Mouse (Mus musculus) G1E (cell line): ENCODE measurements around the gene Krt35. TPM values are rescaled to one million over a fixed set of nuclear protein-coding genes. Genes with fewer than 3 reads are reported as not detected.

Source experiments
- ATAC-seq: 2 replicates; pipeline ENCODE4 v1.8.0; 2016; ENCODE audit warnings: mild to moderate bottlenecking; ENCODE audit not compliant: insufficient number of reproducible peaks, poor library complexity, low FRiP score, severe bottlenecking; ENCODE audit errors: extremely low read depth
- DNase-seq: peaks from one replicate; pipeline ENCODE4 v3.0.0; 2012; ENCODE audit warnings: low spot score
- H3K27me3 ChIP-seq: 2 replicates; pipeline ENCODE4 v1.6.1; 2012; ENCODE audit warnings: mild to moderate bottlenecking, low read length, inconsistent platforms; ENCODE audit not compliant: insufficient read depth
- H3K36me3 ChIP-seq: replicated peaks from 2 replicates; pipeline ENCODE3; 2012; ENCODE audit warnings: mild to moderate bottlenecking, inconsistent platforms
- H3K4me1 ChIP-seq: 2 replicates; pipeline ENCODE4 v1.6.1; 2012; ENCODE audit warnings: low read depth, low read length, inconsistent platforms, mixed read lengths; ENCODE audit not compliant: insufficient read depth
- H3K4me3 ChIP-seq: 2 replicates; pipeline ENCODE4 v1.5.1; 2012; ENCODE audit warnings: low read depth, mild to moderate bottlenecking, inconsistent platforms, low read length, moderate library complexity, mixed read lengths
- H3K9me3 ChIP-seq: replicated peaks from 2 replicates; pipeline ENCODE4 v1.6.1; 2012; ENCODE audit warnings: inconsistent platforms
- CTCF ChIP-seq: IDR thresholded peaks from 2 replicates; pipeline ENCODE4 v1.5.1; 2012; ENCODE audit warnings: low read depth, low read length, inconsistent platforms, mixed read lengths
- GATA1 ChIP-seq: IDR thresholded peaks from 2 replicates; pipeline ENCODE4 v1.6.1; 2012; ENCODE audit warnings: borderline replicate concordance, low read length, inconsistent platforms, mixed read lengths
- GATA2 ChIP-seq: IDR thresholded peaks from 2 replicates; pipeline ENCODE4 v1.6.1; 2012; ENCODE audit warnings: low read depth, low read length, inconsistent platforms, borderline replicate concordance
- POLR2AphosphoS5 ChIP-seq: IDR thresholded peaks from 2 replicates; pipeline ENCODE4 v1.6.1; 2012; ENCODE audit warnings: low read depth, low read length, inconsistent platforms; ENCODE audit not compliant: insufficient replicate concordance
- TAL1 ChIP-seq: conservative IDR thresholded peaks from 2 replicates; pipeline ENCODE4 v1.6.1; 2012; ENCODE audit warnings: low read depth, low read length, inconsistent platforms, mixed read lengths
- polyA plus RNA-seq: library from polyadenylated mRNA; stranded (reverse); fragments of >175 nt; gene quantifications from 2 replicates; pipeline ENCODE4 v1.2.3, GENCODE M21; 2012
- total RNA-seq, 2 experiments: library from RNA; stranded (forward) in 1 of 2; stranded (reverse) in 1 of 2; fragments of 200-1000 nt in 1 of 2; fragments of >200 nt in 1 of 2; fragmentation: Nextera tagmentation in 1 of 2; gene quantifications; 2 replicates each; pipeline ENCODE4 v1.2.3; 2014 to 2017

Gene Krt35
- total and polyA plus RNA-seq, 3 experiments = not detected

- H3K27me3 ChIP-seq = no peaks in the 10 kb centered on the region
- TF ChIP-seq TAL1 (no peak), GATA1 (no peak)
- no peak within 1 kb of the TSS for H3K4me3 ChIP-seq
- peaks cover 78% of the 10 kb centered on the region for H3K9me3 ChIP-seq
- no peaks in the 10 kb centered on the region for H3K36me3 ChIP-seq
- ATAC-seq (no peak), DNase-seq (no peak)
- H3K4me1 ChIP-seq = no peaks in the 10 kb centered on the region
Observed at GRCm38 (mm10) chr11:100105576-100106122, 9.6 kb upstream of the Krt35 start, which contains the start of gene Krt36. Gene Krt36, minus strand, starts transcription at chr11:100105626.

- H3K9me3 ChIP-seq = peaks cover 82% of the 10 kb centered on the region
- no peaks in the 10 kb centered on the region for H3K36me3 ChIP-seq
- H3K4me3 ChIP-seq = no peak overlapping the region
- no peaks in the 10 kb centered on the region for H3K4me1 ChIP-seq
- no peak for ATAC-seq
- no peaks in the 10 kb centered on the region for H3K27me3 ChIP-seq
- DNase-seq = no peak
- TF ChIP-seq CTCF = no peak
- no peak for TF ChIP-seq GATA2
- TF ChIP-seq TAL1 = no peak
- no peak for TF ChIP-seq POLR2AphosphoS5
- TF ChIP-seq GATA1 = no peak
Observed at GRCm38 (mm10) chr11:100102693-100103429, 6.8 kb upstream of the Krt35 start.

- no peak overlapping the region for H3K4me3 ChIP-seq
- TF ChIP-seq GATA1 (no peak), GATA2 (no peak), CTCF (no peak)
- H3K9me3 ChIP-seq = peaks cover 95% of the 10 kb centered on the region
- no peaks in the 10 kb centered on the region for H3K4me1 ChIP-seq
- no peaks in the 10 kb centered on the region for H3K36me3 ChIP-seq
- no peak for ATAC-seq
- no peaks in the 10 kb centered on the region for H3K27me3 ChIP-seq
- DNase-seq = no peak
Observed at GRCm38 (mm10) chr11:100100391-100100790, 4.3 kb upstream of the Krt35 start.

- H3K27me3 ChIP-seq = no peaks in the 10 kb centered on the region
- TF ChIP-seq GATA2 = no peak
- no peak for TF ChIP-seq CTCF
- no peak for TF ChIP-seq GATA1
- TF ChIP-seq TAL1 = no peak
- no peak for TF ChIP-seq POLR2AphosphoS5
- H3K4me3 ChIP-seq = no peak overlapping the region
Observed at GRCm38 (mm10) chr11:100097819-100098218, 1.8 kb upstream of the Krt35 start.

GRCm38 (mm10) chr11:100088378-100089025 lies 7.5 kb downstream of the Krt35 start:
- Histone ChIP-seq H3K27me3 (no peaks in the 10 kb centered on the region), H3K4me3 (no peak overlapping the region), H3K4me1 (no peaks in the 10 kb centered on the region), H3K9me3 (peaks cover 72% of the 10 kb centered on the region), H3K36me3 (no peaks in the 10 kb centered on the region)
- DNase-seq = no peak
- TF ChIP-seq GATA2 (no peak), GATA1 (no peak), CTCF (no peak), TAL1 (no peak), POLR2AphosphoS5 (no peak)
- ATAC-seq = no peak

More at GRCm38 (mm10) chr11:100097819-100098218, 1.8 kb upstream of the Krt35 start:
- Histone ChIP-seq H3K9me3 (peaks cover 92% of the 10 kb centered on the region), H3K36me3 (no peaks in the 10 kb centered on the region), H3K4me1 (no peaks in the 10 kb centered on the region)
- no peak for DNase-seq
- ATAC-seq = no peak

GRCm38 (mm10) chr11:100087861-100088260 lies 8.2 kb downstream of the Krt35 start, which contains the start of gene Krt32:
Gene Krt32, minus strand, starts transcription at chr11:100088226.
- Histone ChIP-seq H3K27me3 (no peaks in the 10 kb centered on the region), H3K9me3 (peaks cover 74% of the 10 kb centered on the region), H3K36me3 (no peaks in the 10 kb centered on the region), H3K4me3 (no peak within 1 kb of the TSS), H3K4me1 (no peaks in the 10 kb centered on the region)
- TF ChIP-seq GATA1 (no peak), TAL1 (no peak), CTCF (no peak), POLR2AphosphoS5 (no peak), GATA2 (no peak)
- no peak for DNase-seq
- ATAC-seq = no peak
